Mouse (Mus musculus) stomach, embryonic 16.5 days (tissue): Measurements from ENCODE around the gene Lrrc4. TPM values are rescaled to one million over a fixed set of nuclear protein-coding genes. Genes with fewer than 3 reads are reported as not detected.
A peak's percentile ranks its signal among the peaks of the same experiment; 100 is the strongest.

Experiments
- ATAC-seq: fragments of 200-750 bp; cut with Nextera tagmentation; 2 replicates; pipeline ENCODE4 v1.8.0; 2017; ENCODE audit warnings: moderate number of reproducible peaks, moderate TSS enrichment; ENCODE audit not compliant: insufficient read depth, low FRiP score
- H3K27ac ChIP-seq: fragments of 300-500 bp; sonication (generic); 2 replicates; pipeline ENCODE4 v1.5.1; 2014; ENCODE audit warnings: low read length
- H3K27me3 ChIP-seq: fragments of 300-500 bp; sonication (generic); 2 replicates; pipeline ENCODE4 v1.6.1; 2014; ENCODE audit warnings: low read length, control low read depth, mixed read lengths; ENCODE audit not compliant: control insufficient read depth, insufficient read depth
- H3K36me3 ChIP-seq: fragments of 300-500 bp; sonication (generic); 2 replicates; pipeline ENCODE4 v1.6.1; 2014; ENCODE audit warnings: low read length; ENCODE audit not compliant: control insufficient read depth, insufficient read depth
- H3K4me1 ChIP-seq: fragments of 300-500 bp; sonication (generic); 2 replicates; pipeline ENCODE4 v1.6.1; 2014; ENCODE audit warnings: low read length, control low read depth, mixed read lengths; ENCODE audit not compliant: control insufficient read depth, insufficient read depth
- H3K4me2 ChIP-seq: fragments of 300-500 bp; sonication (generic); 2 replicates; pipeline ENCODE4 v1.6.1; 2014; ENCODE audit warnings: low read depth, low read length, mixed read lengths
- H3K4me3 ChIP-seq: fragments of 300-500 bp; sonication (generic); replicated peaks from 2 replicates; pipeline ENCODE4 v1.5.1; 2014; ENCODE audit warnings: mild to moderate bottlenecking, low read length
- H3K9ac ChIP-seq: fragments of 300-500 bp; sonication (generic); 2 replicates; pipeline ENCODE4 v1.6.1; 2014; ENCODE audit warnings: low read length
- H3K9me3 ChIP-seq: fragments of 300-500 bp; sonication (generic); replicated peaks from 2 replicates; pipeline ENCODE4 v1.6.1; 2016; ENCODE audit warnings: low read length, control low read depth; ENCODE audit not compliant: control insufficient read depth
- WGBS: fragments of 180-500 bp; shearing (Covaris S2); extraction: QIAGEN DNeasy Blood & Tissue Kit; methylation state at CpG from one replicate; pipeline ENCODE4 v1.1.7; 2014; 5-methylcytosine and 5-hydroxymethylcytosine counted together
- polyA plus RNA-seq: library from polyadenylated mRNA; unstranded; fragments of >200 nt; fragmentation: Nextera tagmentation; extraction: Ambion mirVana; gene quantifications from 2 replicates; pipeline ENCODE4 v1.2.1, GENCODE M21; 2015

The Lrrc4 gene
- polyA plus RNA-seq, 1 experiment from 2014 or later, result 0.72 TPM

DNA sequence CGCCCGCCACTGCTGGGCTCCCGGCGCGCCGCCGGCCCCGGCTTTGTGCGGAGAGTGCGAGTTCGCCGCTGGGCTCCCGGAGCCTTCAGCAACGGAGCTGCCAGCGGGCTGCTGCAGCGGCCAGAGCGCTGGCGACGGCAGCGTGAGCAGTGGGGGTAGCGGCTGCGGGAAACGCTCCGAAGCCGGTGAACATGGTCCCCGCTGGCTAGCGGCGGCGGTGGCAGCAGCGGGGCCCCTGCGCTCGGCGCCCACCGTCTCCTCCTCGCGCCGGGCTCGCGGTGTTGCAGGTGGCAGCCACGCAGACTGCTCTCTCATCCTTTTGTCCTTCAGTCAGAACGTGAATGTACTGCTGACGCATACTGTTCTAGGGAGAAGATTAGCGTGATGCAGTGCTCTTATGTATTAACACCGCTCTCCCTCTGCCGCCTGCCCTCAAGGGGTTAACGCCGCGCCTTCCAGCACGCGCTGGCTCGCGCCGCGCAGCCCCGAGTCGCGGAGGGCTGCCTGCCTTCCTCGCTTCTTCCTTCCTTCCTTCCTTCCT is 1.3 kb upstream of the Lrrc4 start:
- Histone ChIP-seq H3K9ac (peak overlapping the region; percentile 76), H3K4me3 (peak overlapping the region; percentile 65), H3K9me3 (no peaks in the 10 kb centered on the region), H3K27me3 (peaks cover 6% of the 10 kb centered on the region), H3K27ac (no peak overlapping the region), H3K4me1 (peaks cover 10% of the 10 kb centered on the region; the same call in 1 of the 2 replicates), H3K36me3 (no peaks in the 10 kb centered on the region), H3K4me2 (peak overlapping the region; percentile 100)
- under 1% methylated on average over 58 of the region's 58 CpGs for WGBS
- peak; percentile 23; the same call in 1 of the 2 replicates for ATAC-seq

- H3K27me3 ChIP-seq, result peaks cover 6% of the 10 kb centered on the region
- H3K4me2 ChIP-seq, result peak overlapping the region; percentile 100
- no peak overlapping the region for H3K27ac ChIP-seq
- peak overlapping the region; percentile 65 for H3K4me3 ChIP-seq
- peaks cover 14% of the 10 kb centered on the region; the same call in 1 of the 2 replicates for H3K4me1 ChIP-seq
- under 1% methylated on average over 79 of the region's 82 CpGs for WGBS
- H3K9me3 ChIP-seq, result no peaks in the 10 kb centered on the region
- no peaks in the 10 kb centered on the region for H3K36me3 ChIP-seq
- peak overlapping the region; percentile 76 for H3K9ac ChIP-seq
- ATAC-seq, result peak; percentile 35; the same call in 1 of the 2 replicates
These were observed 555 bp upstream of the Lrrc4 start for GRCm38 (mm10) chr6:28831854-28832750.

GRCm38 (mm10) chr6:28830306-28830705 is 1.2 kb downstream of the Lrrc4 start:
- WGBS, result 91% methylated on average over 12 of the region's 12 CpGs
- H3K4me1 ChIP-seq, result peaks cover 18% of the 10 kb centered on the region; the same call in 1 of the 2 replicates
- H3K36me3 ChIP-seq, result no peaks in the 10 kb centered on the region
- no peak overlapping the region for H3K9ac ChIP-seq
- no peak overlapping the region for H3K4me2 ChIP-seq
- no peaks in the 10 kb centered on the region for H3K9me3 ChIP-seq
- H3K27me3 ChIP-seq, result peaks cover 6% of the 10 kb centered on the region
- H3K4me3 ChIP-seq, result no peak overlapping the region
- no peak for ATAC-seq
- H3K27ac ChIP-seq, result no peak overlapping the region

DNA sequence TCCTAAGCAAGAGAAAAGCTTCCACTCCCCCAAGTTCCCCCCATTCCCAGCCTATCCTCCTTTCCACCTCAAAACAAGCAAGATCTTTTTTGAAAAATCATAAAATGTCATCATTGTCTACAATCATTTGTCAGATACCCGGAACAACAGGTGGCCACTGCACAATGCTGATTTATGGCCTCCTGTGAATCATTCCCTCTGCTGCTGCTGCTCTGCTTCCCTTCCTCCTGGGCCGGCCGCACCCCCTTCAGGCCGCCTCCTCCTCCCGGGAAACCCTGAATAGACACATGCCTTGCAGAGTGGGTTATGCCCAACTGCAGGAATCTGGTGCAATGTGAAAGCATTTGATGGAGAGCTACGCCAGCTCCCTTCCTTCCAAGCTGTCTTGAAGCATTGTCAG is 3.0 kb downstream of the Lrrc4 start:
- no peaks in the 10 kb centered on the region for H3K36me3 ChIP-seq
- no peaks in the 10 kb centered on the region for H3K9me3 ChIP-seq
- peaks cover 6% of the 10 kb centered on the region for H3K27me3 ChIP-seq
- H3K27ac ChIP-seq, result no peak overlapping the region
- H3K4me2 ChIP-seq, result no peak overlapping the region
- H3K4me3 ChIP-seq, result no peak overlapping the region
- no peak for ATAC-seq
- WGBS, result 53% methylated on average over 6 of the region's 6 CpGs
- H3K9ac ChIP-seq, result no peak overlapping the region
- H3K4me1 ChIP-seq, result peaks cover 17% of the 10 kb centered on the region; the same call in 1 of the 2 replicates

- H3K4me3 ChIP-seq, result no peak overlapping the region
- no peak overlapping the region for H3K4me2 ChIP-seq
- no peak for ATAC-seq
- no peak overlapping the region for H3K9ac ChIP-seq
- no peak overlapping the region for H3K27ac ChIP-seq
- H3K9me3 ChIP-seq, result no peaks in the 10 kb centered on the region
- H3K36me3 ChIP-seq, result no peaks in the 10 kb centered on the region
- 42% methylated on average over 3 of the region's 3 CpGs for WGBS
- H3K27me3 ChIP-seq, result peaks cover 6% of the 10 kb centered on the region
- peaks cover 14% of the 10 kb centered on the region; the same call in 1 of the 2 replicates for H3K4me1 ChIP-seq
These were observed 4.0 kb downstream of the Lrrc4 start for GRCm38 (mm10) chr6:28827565-28827964.

DNA sequence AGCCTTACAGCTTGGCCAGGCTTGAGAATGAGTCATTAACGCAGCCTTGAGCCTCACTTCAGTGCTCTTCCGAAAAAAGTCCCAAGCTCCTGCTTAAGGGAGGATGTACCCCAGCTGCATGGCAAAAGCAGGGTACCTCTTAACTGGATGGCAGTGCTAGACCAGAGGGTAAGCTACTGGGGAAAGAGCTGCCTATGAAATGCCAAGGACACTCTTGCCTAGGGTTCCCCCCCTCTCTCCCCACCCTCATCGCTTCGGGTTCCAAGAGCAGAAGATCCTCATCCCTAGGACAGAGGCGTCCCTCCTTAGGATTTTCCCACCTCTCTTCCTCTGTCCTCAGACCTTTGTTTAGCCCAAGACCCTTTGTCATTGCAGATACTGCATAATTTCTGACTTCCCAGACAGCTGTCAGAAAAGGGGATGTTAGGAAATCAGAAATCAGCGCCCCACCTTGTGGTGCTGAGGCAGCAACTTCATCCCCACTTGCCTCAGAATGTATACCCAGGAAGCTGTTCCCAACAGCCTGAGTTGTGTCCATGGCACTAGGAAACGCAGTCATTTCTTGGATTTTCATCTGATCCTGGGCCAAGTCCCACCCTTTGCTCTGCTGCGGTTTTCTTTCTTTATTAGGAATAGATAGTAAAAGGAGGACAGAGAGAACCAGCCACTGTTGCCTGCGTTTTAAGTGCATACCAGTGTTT is 4.7 kb downstream of the Lrrc4 start:
- Histone ChIP-seq H3K27ac (no peak overlapping the region), H3K4me3 (no peak overlapping the region), H3K36me3 (no peaks in the 10 kb centered on the region), H3K4me2 (no peak overlapping the region), H3K4me1 (peaks cover 14% of the 10 kb centered on the region; the same call in 1 of the 2 replicates), H3K9me3 (no peaks in the 10 kb centered on the region), H3K9ac (no peak overlapping the region), H3K27me3 (peaks cover 6% of the 10 kb centered on the region)
- no peak for ATAC-seq
- WGBS, result 70% methylated on average over 9 of the region's 9 CpGs

GRCm38 (mm10) chr6:28825894-28826293 is 5.7 kb downstream of the Lrrc4 start:
- Histone ChIP-seq H3K4me3 (no peak overlapping the region), H3K9me3 (no peaks in the 10 kb centered on the region), H3K27me3 (no peaks in the 10 kb centered on the region; the same call in 1 of the 2 replicates), H3K36me3 (no peaks in the 10 kb centered on the region), H3K4me2 (no peak overlapping the region), H3K9ac (no peak overlapping the region), H3K27ac (no peak overlapping the region), H3K4me1 (peaks cover 9% of the 10 kb centered on the region; the same call in 1 of the 2 replicates)
- WGBS, result 89% methylated on average over 3 of the region's 3 CpGs
- ATAC-seq, result no peak

DNA sequence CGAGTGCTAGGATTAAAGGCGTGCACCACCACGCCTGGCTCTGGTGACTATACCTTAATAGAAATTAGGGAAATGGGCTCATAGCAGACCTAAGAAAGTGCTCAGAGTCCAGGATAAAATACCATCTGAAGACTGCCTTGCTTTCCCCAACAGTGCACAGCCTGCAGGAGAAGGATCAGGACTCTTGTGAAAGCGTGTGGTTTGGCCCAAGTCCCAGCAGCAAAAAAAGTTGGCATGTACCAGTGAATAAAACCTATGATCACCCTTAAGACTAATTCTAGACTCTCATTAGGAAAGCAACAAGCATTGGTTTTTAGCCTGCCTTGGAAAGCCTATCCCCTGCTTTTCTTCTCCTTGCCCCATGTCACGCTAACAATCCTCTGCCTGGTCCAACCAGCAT is 7.7 kb downstream of the Lrrc4 start:
- no peak overlapping the region for H3K9ac ChIP-seq
- H3K4me2 ChIP-seq, result no peak overlapping the region
- peaks cover 12% of the 10 kb centered on the region; the same call in 1 of the 2 replicates for H3K4me1 ChIP-seq
- no peak overlapping the region for H3K27ac ChIP-seq
- no peaks in the 10 kb centered on the region for H3K9me3 ChIP-seq
- 83% methylated on average over 5 of the region's 5 CpGs for WGBS
- no peaks in the 10 kb centered on the region for H3K27me3 ChIP-seq
- H3K36me3 ChIP-seq, result no peaks in the 10 kb centered on the region
- ATAC-seq, result no peak
- no peak overlapping the region for H3K4me3 ChIP-seq
